Mouse (Mus musculus) limb, embryonic 10.5 days (tissue): ENCODE data around the gene Rps23. TPM values are rescaled to one million over a fixed set of nuclear protein-coding genes. Genes with fewer than 3 reads are reported as not detected.

Experiments
- DNase-seq: peaks from one replicate; pipeline ENCODE4 v3.0.0-alpha.2; 2017; ENCODE audit warnings: low spot score
- H3K27ac ChIP-seq: fragments of 300-500 bp; sonication (generic); 2 replicates; pipeline ENCODE4 v1.5.1; 2016; ENCODE audit warnings: mild to moderate bottlenecking
- H3K27me3 ChIP-seq: fragments of 300-500 bp; sonication (generic); 2 replicates; pipeline ENCODE4 v1.6.1; 2016; ENCODE audit warnings: low read depth, mild to moderate bottlenecking; ENCODE audit not compliant: poor library complexity, severe bottlenecking
- H3K36me3 ChIP-seq: fragments of 300-500 bp; sonication (generic); 2 replicates; pipeline ENCODE4 v1.6.1; 2016; ENCODE audit warnings: mild to moderate bottlenecking, moderate library complexity
- H3K4me1 ChIP-seq: fragments of 300-500 bp; sonication (generic); 2 replicates; pipeline ENCODE4 v1.6.1; 2016
- H3K4me3 ChIP-seq: fragments of 300-500 bp; sonication (generic); 2 replicates; pipeline ENCODE4 v1.5.1; 2016; ENCODE audit warnings: mild to moderate bottlenecking, moderate library complexity
- H3K9me3 ChIP-seq: fragments of 300-500 bp; sonication (generic); replicated peaks from 2 replicates; pipeline ENCODE4 v1.6.1; 2016; ENCODE audit warnings: mild to moderate bottlenecking
- WGBS: fragments of 180-500 bp; shearing (Covaris S2); methylation state at CpG from one replicate; pipeline ENCODE4 v1.1.7; 2016; 5-methylcytosine and 5-hydroxymethylcytosine counted together
- polyA plus RNA-seq: library from polyadenylated mRNA; unstranded; fragments of >200 nt; fragmentation: Nextera tagmentation; extraction: Ambion mirVana; gene quantifications from 2 replicates; pipeline ENCODE4 v1.2.1, GENCODE M21; 2016

Gene Rps23
- 214 and 252 TPM in 2 replicates for polyA plus RNA-seq

DNA sequence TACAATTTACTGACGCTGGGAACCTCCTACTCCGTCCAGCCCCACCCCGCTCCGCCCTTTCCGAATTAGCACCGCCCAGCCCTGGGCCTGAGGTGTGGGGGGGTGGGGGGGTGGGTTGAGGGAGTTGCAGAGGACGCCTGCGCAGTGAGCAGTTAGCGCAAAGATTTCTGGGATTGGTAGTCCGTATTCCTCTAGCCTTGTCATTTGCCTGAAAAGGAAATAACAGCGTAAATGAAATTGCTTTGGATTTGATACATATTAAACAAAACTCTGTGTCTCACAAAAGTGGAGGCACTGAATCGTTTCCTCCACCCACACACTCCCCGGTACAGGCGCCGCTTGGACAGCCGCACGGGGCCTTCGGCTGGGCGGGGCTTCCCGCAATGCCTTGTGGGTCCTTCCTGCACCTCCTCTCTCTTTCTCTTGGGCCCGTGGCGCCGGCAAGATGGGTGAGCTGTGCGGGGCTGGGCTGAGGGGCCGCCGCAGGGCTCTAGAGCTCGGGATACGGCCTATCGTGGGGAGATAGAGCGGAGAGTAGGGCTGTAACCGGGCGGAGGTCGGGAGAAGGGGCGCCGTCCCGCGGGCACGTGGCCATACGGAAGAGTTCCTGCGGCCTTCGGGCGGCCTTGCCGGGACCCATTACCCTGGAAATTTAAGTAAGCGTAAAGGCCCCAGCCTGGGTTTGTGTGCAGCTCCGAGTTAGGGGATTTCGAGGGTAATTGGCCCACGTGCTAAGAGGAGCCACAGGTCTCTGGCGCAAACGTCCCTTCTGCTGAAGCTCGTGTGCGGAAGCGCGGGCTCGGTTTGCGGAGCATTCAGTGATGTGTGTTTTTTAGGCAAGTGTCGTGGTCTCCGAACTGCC is at the start of gene Rps23:
Gene Rps23 (plus strand): TSS at position 208 of the 862 bp plus-strand sequence.
- peaks cover 39% of the 10 kb centered on the region for H3K36me3 ChIP-seq
- H3K27ac ChIP-seq, result peak within 1 kb of the TSS; percentile 97
- H3K4me3 ChIP-seq, result peak within 1 kb of the TSS; percentile 83
- no peaks in the 10 kb centered on the region for H3K4me1 ChIP-seq
- H3K27me3 ChIP-seq, result no peaks in the 10 kb centered on the region
- DNase-seq, result peak; percentile 93
- WGBS, result under 1% methylated on average over 57 of the region's 57 CpGs
- no peaks in the 10 kb centered on the region for H3K9me3 ChIP-seq

DNA sequence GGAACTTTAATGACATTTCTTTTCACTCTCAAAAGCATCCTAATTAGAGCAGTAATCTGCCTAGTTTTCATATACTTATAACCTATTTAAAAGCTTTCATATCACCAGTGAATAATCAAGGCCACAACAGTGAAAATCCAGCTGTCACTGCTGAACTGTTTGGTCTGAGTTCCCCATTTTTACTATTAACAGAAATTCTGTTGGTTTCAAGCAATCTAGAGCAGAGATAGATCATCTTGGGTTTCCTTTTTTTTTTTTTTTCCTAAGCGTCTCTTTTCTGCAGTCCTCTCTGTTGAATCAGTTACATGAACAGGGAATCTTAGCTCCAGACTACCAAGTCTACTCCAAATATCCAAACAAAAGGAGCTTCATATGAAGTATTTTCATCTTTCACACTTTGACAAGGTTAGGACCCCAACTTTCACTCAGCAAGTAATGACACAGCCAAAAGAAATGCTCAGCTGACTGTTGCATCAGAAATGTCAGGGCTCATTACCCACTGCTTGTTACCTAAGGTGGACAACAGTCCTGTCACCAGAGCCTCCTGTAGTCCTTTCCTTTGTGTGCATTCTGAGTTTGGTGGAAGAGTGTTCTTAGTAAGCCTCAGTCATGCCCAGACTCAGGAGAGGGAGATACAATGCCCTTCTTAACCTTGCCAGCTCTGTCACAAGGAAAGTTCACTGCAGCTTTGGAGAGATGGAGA is 40.9 kb upstream of the Rps23 start:
- no peaks in the 10 kb centered on the region for H3K9me3 ChIP-seq
- no peak overlapping the region for H3K27ac ChIP-seq
- peaks cover 13% of the 10 kb centered on the region for H3K4me1 ChIP-seq
- 76% methylated on average over 1 of the region's 1 CpGs for WGBS
- H3K4me3 ChIP-seq, result no peak overlapping the region
- DNase-seq, result no peak
- H3K27me3 ChIP-seq, result 0 out of 2 replicates have a peak, but pooled peaks cover 6% of the 10 kb centered on the region
- no peaks in the 10 kb centered on the region for H3K36me3 ChIP-seq

DNA sequence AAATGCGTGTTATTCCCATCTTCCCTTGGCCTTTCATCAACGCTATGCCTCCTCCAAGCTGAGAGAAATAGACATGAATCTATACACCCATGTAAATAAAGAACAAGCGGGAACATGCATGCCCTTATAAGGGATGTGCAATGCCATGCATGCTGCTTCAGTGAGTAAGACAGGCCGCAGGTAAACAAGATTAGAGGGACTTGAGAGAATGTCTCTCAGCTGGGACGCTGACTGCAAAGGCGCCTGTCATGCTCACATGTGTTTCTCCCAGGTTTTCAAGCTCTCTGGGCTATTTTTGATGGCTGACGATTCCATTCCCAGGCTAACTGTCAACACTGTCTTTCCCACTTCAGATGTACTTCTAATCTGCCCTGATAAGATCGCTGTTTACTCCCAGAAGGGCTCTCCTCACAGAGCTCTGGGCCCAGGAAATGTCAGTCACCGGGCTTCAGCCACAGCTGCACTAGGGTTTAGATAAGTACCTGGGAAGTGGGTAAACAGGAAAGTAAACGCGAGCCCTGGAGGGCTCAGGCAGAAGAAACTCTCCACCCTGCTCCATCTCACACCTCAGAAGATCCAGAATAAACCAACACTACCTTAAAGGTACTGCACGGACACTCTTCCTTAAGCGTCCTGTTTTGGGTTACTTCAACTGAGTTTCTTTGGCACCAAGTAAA is 36.8 kb upstream of the Rps23 start:
- 46% methylated on average over 13 of the region's 13 CpGs for WGBS
- no peaks in the 10 kb centered on the region for H3K36me3 ChIP-seq
- peak overlapping the region; percentile 52 for H3K4me3 ChIP-seq
- H3K27ac ChIP-seq, result peak overlapping the region; percentile 30; the same call in 1 of the 2 replicates
- no peaks in the 10 kb centered on the region for H3K9me3 ChIP-seq
- peak; percentile 34 for DNase-seq
- H3K27me3 ChIP-seq, result 0 out of 2 replicates have a peak, but pooled peaks cover 6% of the 10 kb centered on the region
- H3K4me1 ChIP-seq, result peaks cover 13% of the 10 kb centered on the region

DNA sequence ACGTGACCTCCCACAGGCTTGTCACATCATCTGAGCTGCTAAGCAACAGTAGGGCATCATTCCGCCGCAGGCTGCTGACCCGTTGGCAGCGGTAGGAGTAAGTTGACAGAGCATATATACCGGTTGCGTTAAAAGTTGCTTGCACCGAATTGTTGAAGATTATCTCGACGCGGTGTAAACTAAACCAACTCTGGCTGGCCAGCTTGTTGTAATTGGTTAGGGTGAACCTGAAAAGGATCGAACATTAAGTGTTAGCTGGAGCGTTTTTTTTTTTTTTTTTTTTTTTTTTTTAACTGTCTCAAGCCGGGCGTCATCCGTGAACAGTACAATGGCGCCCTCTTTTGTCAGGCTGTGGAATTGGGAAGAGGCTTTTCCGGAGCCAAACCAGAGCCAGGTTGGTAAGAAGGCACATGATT is 36.2 kb upstream of the Rps23 start:
- no peaks in the 10 kb centered on the region for H3K36me3 ChIP-seq
- DNase-seq, result peak; percentile 80
- H3K27me3 ChIP-seq, result 0 out of 2 replicates have a peak, but pooled peaks cover 6% of the 10 kb centered on the region
- peaks cover 13% of the 10 kb centered on the region for H3K4me1 ChIP-seq
- H3K27ac ChIP-seq, result peak overlapping the region; percentile 30; the same call in 1 of the 2 replicates
- WGBS, result 1% methylated on average over 18 of the region's 18 CpGs
- H3K4me3 ChIP-seq, result peak overlapping the region; percentile 52
- no peaks in the 10 kb centered on the region for H3K9me3 ChIP-seq

DNA sequence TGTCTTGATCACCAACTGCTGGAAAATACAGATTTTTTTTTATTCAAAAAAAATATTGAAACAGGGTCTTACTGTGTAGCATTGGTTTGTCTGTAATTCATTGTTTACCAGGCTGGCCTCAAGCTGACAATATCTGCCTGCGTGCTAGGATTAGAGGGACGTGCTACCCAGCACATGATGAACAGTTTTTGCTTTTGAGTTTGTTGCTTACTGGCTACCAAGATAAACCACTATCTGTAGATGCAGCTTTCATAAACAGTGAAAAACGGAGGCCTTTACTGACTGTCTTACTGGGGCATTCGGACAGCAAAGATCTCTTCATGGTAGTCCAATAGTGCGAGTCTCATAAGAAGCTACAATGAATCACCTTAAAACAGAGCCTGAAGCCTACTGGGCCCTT is 32.6 kb upstream of the Rps23 start:
- no peaks in the 10 kb centered on the region for H3K9me3 ChIP-seq
- H3K36me3 ChIP-seq, result no peaks in the 10 kb centered on the region
- H3K4me1 ChIP-seq, result peaks cover 11% of the 10 kb centered on the region
- H3K4me3 ChIP-seq, result no peak overlapping the region
- DNase-seq, result no peak
- WGBS, result 94% methylated on average over 5 of the region's 5 CpGs
- H3K27ac ChIP-seq, result no peak overlapping the region
- H3K27me3 ChIP-seq, result 0 out of 2 replicates have a peak, but pooled peaks cover 6% of the 10 kb centered on the region

DNA sequence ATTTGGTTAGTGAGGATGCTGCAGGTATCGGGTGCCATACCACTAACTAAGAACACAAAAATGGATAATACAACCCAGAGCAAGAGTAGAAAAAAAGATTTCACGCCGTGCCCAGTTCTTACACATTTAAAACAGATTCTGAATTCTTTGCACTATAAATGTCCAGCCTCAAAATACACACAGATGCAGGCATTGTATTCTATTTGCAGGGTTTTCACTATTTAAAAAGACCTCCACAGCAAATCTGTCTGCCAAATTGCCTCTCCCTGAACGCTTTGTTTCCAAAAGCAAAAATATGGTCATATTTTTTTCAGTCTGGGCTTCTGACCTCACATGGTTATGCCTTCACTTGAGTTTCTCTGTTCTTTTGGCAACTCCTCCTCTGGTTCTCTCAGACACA is 27.9 kb upstream of the Rps23 start:
- DNase-seq, result no peak
- Histone ChIP-seq H3K27me3 (no peaks in the 10 kb centered on the region), H3K27ac (no peak overlapping the region), H3K36me3 (no peaks in the 10 kb centered on the region), H3K4me3 (no peak overlapping the region), H3K4me1 (0 out of 2 replicates have a peak, but pooled peaks cover 2% of the 10 kb centered on the region), H3K9me3 (no peaks in the 10 kb centered on the region)
- 92% methylated on average over 4 of the region's 4 CpGs for WGBS

DNA sequence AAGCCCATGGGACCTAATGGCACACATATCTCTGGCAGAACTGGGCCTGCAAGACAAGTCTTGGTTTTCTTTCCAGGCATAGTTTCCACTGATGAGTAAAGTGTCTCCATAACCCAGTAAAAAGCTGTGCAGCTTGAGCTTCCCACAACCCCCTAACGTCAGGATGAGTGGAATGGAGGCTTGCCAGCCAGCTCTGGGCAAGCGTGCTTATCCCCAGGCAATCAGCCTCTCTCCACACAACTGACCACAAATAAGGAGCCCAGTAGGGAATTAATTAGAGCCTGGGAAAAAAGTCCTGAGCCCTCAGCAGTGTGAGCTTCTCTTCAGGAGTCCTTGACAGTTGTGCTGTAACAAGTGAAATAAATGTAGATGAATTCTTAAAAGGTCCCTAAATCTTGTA is 26.7 kb upstream of the Rps23 start:
- DNase-seq, result no peak
- no peaks in the 10 kb centered on the region for H3K9me3 ChIP-seq
- 57% methylated on average over 2 of the region's 2 CpGs for WGBS
- H3K4me1 ChIP-seq, result 0 out of 2 replicates have a peak, but pooled peaks cover 2% of the 10 kb centered on the region
- H3K27me3 ChIP-seq, result no peaks in the 10 kb centered on the region
- H3K27ac ChIP-seq, result no peak overlapping the region
- no peaks in the 10 kb centered on the region for H3K36me3 ChIP-seq
- H3K4me3 ChIP-seq, result no peak overlapping the region

DNA sequence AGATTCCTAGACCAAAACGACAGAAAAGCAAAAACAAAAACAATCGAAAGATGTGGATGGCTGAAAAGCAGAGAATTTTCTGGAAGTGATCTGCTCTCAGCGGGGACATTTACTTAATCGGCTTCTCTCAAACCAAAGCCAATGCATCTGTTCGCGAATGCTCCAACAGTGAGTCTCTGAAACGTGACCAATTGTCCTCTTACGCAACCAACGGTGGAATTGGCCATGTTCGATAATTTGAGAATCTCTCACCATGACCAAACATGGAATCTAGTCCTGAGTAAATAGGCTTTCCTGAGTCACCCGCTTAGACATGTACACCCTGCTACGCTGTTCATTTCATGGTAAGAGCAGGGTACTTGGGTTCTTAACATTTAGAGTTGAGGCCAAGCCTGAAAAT is 25.9 kb upstream of the Rps23 start:
- Histone ChIP-seq H3K27ac (no peak overlapping the region), H3K4me3 (no peak overlapping the region), H3K9me3 (no peaks in the 10 kb centered on the region), H3K4me1 (0 out of 2 replicates have a peak, but pooled peaks cover 2% of the 10 kb centered on the region), H3K36me3 (no peaks in the 10 kb centered on the region), H3K27me3 (no peaks in the 10 kb centered on the region)
- DNase-seq, result no peak
- 94% methylated on average over 12 of the region's 12 CpGs for WGBS

DNA sequence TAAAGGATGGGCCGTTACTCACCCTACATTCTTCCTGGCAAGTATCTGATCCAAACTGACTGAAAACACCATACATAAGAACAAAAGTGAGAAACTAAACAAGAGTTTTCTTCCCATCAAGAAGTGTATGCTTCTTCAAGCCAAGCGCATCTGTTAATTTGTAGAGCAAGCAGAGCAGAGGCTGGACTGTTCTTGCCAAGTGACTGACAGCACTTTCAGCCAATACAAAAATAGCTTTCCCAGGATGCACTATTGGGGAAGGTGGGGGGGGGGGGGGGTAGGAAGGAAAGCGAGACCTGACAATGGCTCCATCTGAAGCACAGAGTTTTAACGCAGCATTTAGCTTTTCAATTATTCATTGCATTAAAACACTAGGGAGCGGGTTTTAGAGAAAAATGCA is 17.6 kb upstream of the Rps23 start, which contains the start of gene Atp6ap1l:
Gene Atp6ap1l (minus strand): TSS at position 180 of the 400 bp plus-strand sequence.
- DNase-seq, result no peak
- Histone ChIP-seq H3K4me1 (no peaks in the 10 kb centered on the region), H3K27me3 (no peaks in the 10 kb centered on the region), H3K4me3 (no peak within 1 kb of the TSS), H3K36me3 (no peaks in the 10 kb centered on the region), H3K9me3 (no peaks in the 10 kb centered on the region), H3K27ac (no peak within 1 kb of the TSS)
- WGBS, result 88% methylated on average over 5 of the region's 5 CpGs

DNA sequence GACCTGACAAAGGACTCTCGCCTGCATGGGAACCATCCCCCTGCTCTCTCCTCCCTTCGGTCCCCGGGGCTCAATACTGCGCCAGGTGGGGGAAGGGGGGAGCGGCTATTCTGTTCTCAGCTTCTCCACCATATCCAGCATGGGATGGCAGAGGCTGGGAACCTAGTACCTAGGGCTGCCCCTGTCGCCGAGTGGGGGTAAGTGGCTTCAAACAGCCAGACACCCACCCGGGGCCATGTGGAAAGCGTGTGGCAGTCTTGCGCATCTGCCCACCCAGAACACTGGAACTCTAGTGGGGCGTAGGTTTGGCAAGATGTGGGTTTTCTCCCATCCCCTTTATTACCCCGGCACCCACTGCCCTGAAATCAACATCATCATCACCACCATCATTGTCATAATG is 15.4 kb upstream of the Rps23 start:
- Histone ChIP-seq H3K4me3 (no peak overlapping the region), H3K27me3 (no peaks in the 10 kb centered on the region), H3K9me3 (no peaks in the 10 kb centered on the region), H3K27ac (no peak overlapping the region), H3K4me1 (no peaks in the 10 kb centered on the region), H3K36me3 (no peaks in the 10 kb centered on the region)
- 94% methylated on average over 12 of the region's 12 CpGs for WGBS
- no peak for DNase-seq

DNA sequence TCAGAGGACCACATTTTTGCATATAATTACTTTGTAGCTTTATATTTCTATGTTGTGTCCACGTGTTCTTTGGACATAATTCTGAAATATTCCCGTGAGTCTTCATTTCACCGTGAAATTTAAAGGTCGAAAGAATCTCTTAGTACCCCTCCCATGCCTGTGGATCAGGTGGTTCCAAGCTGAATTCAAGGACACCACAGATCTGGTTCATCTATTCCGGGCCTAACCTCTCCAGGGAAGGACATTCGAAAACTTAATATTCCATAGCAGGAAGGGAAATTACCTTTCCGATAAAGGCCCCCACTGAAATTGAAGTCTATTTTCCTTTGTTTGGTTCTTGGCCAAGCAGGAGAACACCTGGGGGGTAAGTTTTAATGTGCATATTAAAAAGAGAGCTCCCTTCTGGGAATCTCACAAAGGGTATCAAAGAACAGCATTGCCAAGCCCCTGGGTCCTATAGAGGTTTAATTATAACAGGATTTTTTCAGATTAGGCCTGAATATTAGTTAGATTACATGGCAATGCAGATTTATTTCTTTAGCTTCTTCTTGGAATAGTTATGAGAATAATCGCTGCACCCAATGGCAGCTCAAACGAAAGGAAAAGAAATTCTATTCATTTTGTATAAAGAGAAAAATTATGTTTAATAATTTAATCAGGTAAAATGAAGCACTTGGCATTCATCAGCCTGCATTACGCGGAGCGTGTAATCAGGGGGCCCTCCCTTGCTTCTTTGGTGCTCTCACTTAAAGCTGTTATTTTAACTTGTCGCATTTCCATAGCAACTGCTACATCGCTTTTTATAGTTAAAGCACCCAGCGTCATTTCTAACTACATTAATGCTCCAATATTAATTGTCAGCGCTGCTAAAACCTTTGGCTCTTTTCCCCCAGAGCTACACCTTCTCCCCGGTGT is 9.7 kb upstream of the Rps23 start:
- H3K9me3 ChIP-seq, result no peaks in the 10 kb centered on the region
- no peak overlapping the region for H3K4me3 ChIP-seq
- 89% methylated on average over 17 of the region's 17 CpGs for WGBS
- DNase-seq, result no peak
- H3K4me1 ChIP-seq, result no peaks in the 10 kb centered on the region
- no peak overlapping the region for H3K27ac ChIP-seq
- no peaks in the 10 kb centered on the region for H3K36me3 ChIP-seq
- no peaks in the 10 kb centered on the region for H3K27me3 ChIP-seq
